Comparison of ENCODE assay signal across 1 mouse cellular context in the genomic region with DNA sequence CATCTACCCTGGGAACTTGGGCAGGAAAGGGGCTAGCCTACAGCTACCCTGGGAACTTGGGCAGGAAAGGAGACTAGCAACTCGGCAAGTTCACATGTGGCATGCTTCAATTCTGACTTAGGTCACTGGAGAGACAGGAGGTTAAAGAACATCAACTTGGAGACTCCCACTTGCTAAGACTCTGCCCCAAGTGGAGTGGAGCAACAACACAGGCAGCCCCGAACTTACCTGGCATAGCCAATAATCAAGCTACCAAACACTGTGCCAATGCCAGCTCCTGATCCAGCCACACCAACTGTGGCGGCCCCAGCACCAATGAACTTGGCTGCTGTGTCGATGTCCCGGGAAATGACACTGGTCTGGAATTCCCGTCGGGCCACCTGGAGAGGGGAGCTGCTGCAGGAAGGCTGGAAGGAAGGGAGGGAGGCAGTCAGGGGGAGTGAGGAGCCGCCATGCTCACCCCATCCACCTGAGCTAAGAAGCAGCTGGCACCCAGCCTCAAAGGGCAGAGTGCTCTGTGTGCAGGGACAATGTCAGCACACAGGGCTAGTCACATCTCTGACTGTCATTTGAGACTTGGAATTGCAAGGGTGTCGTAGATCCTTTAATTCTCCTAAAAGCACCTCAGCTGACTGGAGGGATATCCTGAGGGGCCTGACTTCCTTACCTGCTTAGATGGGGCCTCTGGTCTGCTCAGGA.
TF ChIP-seq lines count a peak whose summit lies in the region.

No protein-coding gene starts in this region.

TF ChIP-seq in MEL, 35 proteins besides CTCF, POLR2A, EP300 and RAD21:
- TF ChIP-seq USF2 (IDR thresholded peaks at IDR 0.05; ENCODE audit: borderline replicate concordance in 1 of 2, insufficient read depth in 1 of 2, low read depth in 1 of 2, low read length in 2 of 2) (no peak), JUND (IDR thresholded peaks at IDR 0.05; ENCODE audit: low read depth, low read length) (no peak), SMC3 (IDR thresholded peaks at IDR 0.05; ENCODE audit: low read depth, low read length) (no peak), ZC3H11A (IDR thresholded peaks at IDR 0.05; ENCODE audit: low read depth, low read length) (no peak), GABPA (IDR thresholded peaks at IDR 0.05; ENCODE audit: low read depth, low read length) (no peak), USF1 (IDR thresholded peaks at IDR 0.05; ENCODE audit: low read depth, low read length) (no peak), MAX (IDR thresholded peaks at IDR 0.05; ENCODE audit: low read length) (no peak), CHD1 (IDR thresholded peaks at IDR 0.05; ENCODE audit: low read depth, low read length) (no peak), TAL1 (IDR thresholded peaks at IDR 0.05; ENCODE audit: low read length) (no peak), ETS1 (IDR thresholded peaks at IDR 0.05; ENCODE audit: low read depth, low read length) (no peak), CHD2 (IDR thresholded peaks at IDR 0.05; ENCODE audit: low read length) (no peak)
TF ChIP-seq in MEL: peak in this region for 0.
